Mouse (Mus musculus) stomach, postnatal 0 days (tissue): ENCODE data around the gene Ttll9. TPM values are rescaled to one million over a fixed set of nuclear protein-coding genes. Genes with fewer than 3 reads are reported as not detected.

ENCODE experiments used
- ATAC-seq: fragments of 200-750 bp; cut with Nextera tagmentation; 2 replicates; pipeline ENCODE4 v1.8.0; 2017; ENCODE audit not compliant: low FRiP score, low TSS enrichment
- DNase-seq: peaks from one replicate; pipeline ENCODE4 v3.0.0-alpha.2; 2016; ENCODE audit warnings: low spot score
- H3K27ac ChIP-seq: fragments of 300-500 bp; sonication (generic); replicated peaks from 2 replicates; pipeline ENCODE4 v1.5.1; 2014; ENCODE audit warnings: mild to moderate bottlenecking, control low read depth
- H3K27me3 ChIP-seq: fragments of 300-500 bp; sonication (generic); 2 replicates; pipeline ENCODE4 v1.6.1; 2014; ENCODE audit warnings: low read length; ENCODE audit not compliant: control insufficient read depth, insufficient read depth
- H3K36me3 ChIP-seq: fragments of 300-500 bp; sonication (generic); 2 replicates; pipeline ENCODE4 v1.6.1; 2014; ENCODE audit warnings: low read length, mixed read lengths; ENCODE audit not compliant: control insufficient read depth, insufficient read depth
- H3K4me1 ChIP-seq: fragments of 300-500 bp; sonication (generic); replicated peaks from 2 replicates; pipeline ENCODE4 v1.6.1; 2014; ENCODE audit warnings: antibody characterized with exemption; ENCODE audit not compliant: control insufficient read depth, insufficient read depth
- H3K4me2 ChIP-seq: fragments of 300-500 bp; sonication (generic); replicated peaks from 2 replicates; pipeline ENCODE4 v1.6.1; 2014; ENCODE audit warnings: low read depth, mild to moderate bottlenecking, control low read depth, moderate library complexity
- H3K4me3 ChIP-seq: fragments of 300-500 bp; sonication (generic); 2 replicates; pipeline ENCODE4 v1.5.1; 2014; ENCODE audit warnings: low read depth, low read length, control low read depth
- H3K9ac ChIP-seq: fragments of 300-500 bp; sonication (generic); 2 replicates; pipeline ENCODE4 v1.6.1; 2014; ENCODE audit warnings: mild to moderate bottlenecking, low read length, control low read depth, mixed read lengths
- H3K9me3 ChIP-seq: fragments of 300-500 bp; sonication (generic); 2 replicates; pipeline ENCODE4 v1.6.1; 2016; ENCODE audit warnings: low read length; ENCODE audit not compliant: control insufficient read depth
- CTCF ChIP-seq: IDR thresholded peaks from 2 replicates; pipeline ENCODE4 v1.5.1; 2016; ENCODE audit warnings: antibody characterized with exemption, low read depth, mild to moderate bottlenecking, moderate library complexity
- EP300 ChIP-seq: optimal IDR thresholded peaks from 2 replicates; pipeline ENCODE3; 2016; ENCODE audit warnings: antibody characterized with exemption
- WGBS: fragments of 180-500 bp; shearing (Covaris S2); extraction: QIAGEN DNeasy Blood & Tissue Kit; methylation state at CpG from one replicate; pipeline ENCODE4 v1.1.7; 2014; 5-methylcytosine and 5-hydroxymethylcytosine counted together
- polyA plus RNA-seq: library from polyadenylated mRNA; unstranded; fragments of >200 nt; fragmentation: Nextera tagmentation; extraction: Ambion mirVana; gene quantifications from 2 replicates; pipeline ENCODE4 v1.2.1, GENCODE M21; 2015

Ttll9 gene
- polyA plus RNA-seq, 1 experiment from 2014 or later, result not detected

DNA sequence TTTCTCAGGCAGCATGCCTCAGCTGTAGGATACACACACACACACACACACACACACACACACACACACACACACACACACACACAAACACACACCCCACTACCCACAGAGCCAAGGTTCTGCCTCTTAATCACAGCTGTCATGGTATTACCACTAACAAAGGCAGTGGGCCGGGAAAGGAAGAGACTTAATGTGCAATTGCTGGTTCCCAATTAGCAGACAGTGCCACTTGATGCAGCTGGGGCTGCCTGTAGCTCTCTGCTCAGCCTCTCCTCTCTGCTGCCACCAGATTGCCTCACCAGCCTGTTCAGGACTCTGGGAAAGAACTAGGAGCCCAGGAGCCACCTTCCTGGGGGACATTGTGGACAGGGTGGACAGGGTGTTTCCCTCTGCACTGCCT is 23.3 kb downstream of the Ttll9 start:
- H3K4me2 ChIP-seq, result no peak overlapping the region
- no peak overlapping the region for H3K27ac ChIP-seq
- H3K27me3 ChIP-seq, result no peaks in the 10 kb centered on the region
- H3K36me3 ChIP-seq, result no peaks in the 10 kb centered on the region
- 20% methylated on average over 1 of the region's 1 CpGs for WGBS
- no peaks in the 10 kb centered on the region for H3K9me3 ChIP-seq
- no peaks in the 10 kb centered on the region for H3K4me1 ChIP-seq
- TF ChIP-seq CTCF (no peak), EP300 (no peak)
- no peak overlapping the region for H3K9ac ChIP-seq
- DNase-seq (no peak), ATAC-seq (no peak)
- no peak overlapping the region for H3K4me3 ChIP-seq

DNA sequence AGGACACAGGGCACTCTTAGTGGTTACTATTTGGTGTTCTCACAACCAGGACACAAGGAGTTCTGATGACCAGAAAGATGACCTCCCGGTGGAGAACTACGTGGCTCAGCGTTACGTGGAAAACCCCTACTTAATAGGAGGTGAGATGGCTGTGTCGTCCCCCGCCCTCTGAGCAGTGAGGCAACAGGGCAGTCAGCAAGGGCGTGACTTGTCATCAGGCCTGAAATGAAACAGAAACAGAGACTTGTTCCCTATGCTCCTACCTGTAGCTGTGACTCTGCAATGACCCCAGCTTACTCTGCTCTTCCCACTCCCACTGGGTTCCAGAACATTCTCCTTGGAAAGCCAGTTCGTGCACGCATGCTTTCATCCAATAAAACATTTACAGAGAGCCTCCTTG is 29.2 kb downstream of the Ttll9 start:
- no peak for ATAC-seq
- no peaks in the 10 kb centered on the region for H3K4me1 ChIP-seq

GRCm38 (mm10) chr2:152997046-152997445 is 34.8 kb downstream of the Ttll9 start:
- 58% methylated on average over 4 of the region's 4 CpGs for WGBS

More for the DNA sequence above, 29.2 kb downstream of the Ttll9 start:
- Histone ChIP-seq H3K36me3 (no peaks in the 10 kb centered on the region), H3K4me2 (no peak overlapping the region), H3K4me3 (no peak overlapping the region), H3K27ac (no peak overlapping the region), H3K27me3 (no peaks in the 10 kb centered on the region), H3K9ac (no peak overlapping the region), H3K9me3 (no peaks in the 10 kb centered on the region)
- DNase-seq, result no peak
- TF ChIP-seq CTCF (no peak), EP300 (no peak)
- WGBS, result 82% methylated on average over 9 of the region's 9 CpGs

DNA sequence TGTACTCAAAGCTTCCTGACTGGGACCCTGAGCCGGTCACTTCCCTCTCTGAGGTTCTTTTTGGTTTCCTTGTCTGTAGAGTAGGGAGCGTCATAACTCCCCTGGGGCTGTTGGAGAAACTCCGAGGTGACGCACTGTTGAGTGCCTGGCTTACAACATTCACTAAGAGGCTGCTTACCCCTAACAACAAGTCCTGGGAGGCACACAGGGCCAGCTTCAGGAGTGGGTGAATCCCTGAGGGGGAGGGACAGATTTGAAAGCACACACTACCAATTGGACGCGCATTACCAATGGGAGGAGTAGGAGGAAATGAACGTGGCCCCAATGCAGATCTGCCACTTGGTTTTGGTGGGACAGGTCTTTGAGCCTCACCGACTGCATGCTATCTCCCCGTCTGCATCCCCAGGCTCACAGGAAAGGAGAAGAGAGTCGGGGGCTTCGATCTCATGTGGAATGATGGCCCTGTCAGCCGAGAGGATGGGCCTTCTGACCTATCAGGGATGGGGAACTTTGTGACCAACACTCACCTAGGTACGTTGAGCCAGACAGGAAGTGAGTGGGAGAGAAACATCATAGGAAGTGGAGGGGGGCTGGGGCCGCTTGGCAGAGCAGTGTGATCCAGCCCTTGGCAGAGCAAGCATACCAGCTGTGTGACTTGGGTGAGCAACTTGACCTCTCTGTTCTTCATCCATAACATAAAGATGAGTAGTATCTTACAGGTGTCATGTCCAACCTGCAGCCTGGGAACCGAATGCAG is 40.4 kb downstream of the Ttll9 start:
- no peaks in the 10 kb centered on the region for H3K27me3 ChIP-seq
- WGBS, result 77% methylated on average over 15 of the region's 15 CpGs
- TF ChIP-seq EP300, result no peak
- TF ChIP-seq CTCF, result no peak
- H3K4me2 ChIP-seq, result no peak overlapping the region
- no peak overlapping the region for H3K9ac ChIP-seq
- H3K27ac ChIP-seq, result no peak overlapping the region
- no peaks in the 10 kb centered on the region for H3K9me3 ChIP-seq
- DNase-seq, result no peak
- ATAC-seq, result no peak
- 0 out of 2 replicates have a peak, but pooled peaks cover 2% of the 10 kb centered on the region for H3K36me3 ChIP-seq
- H3K4me1 ChIP-seq, result no peaks in the 10 kb centered on the region
- no peak overlapping the region for H3K4me3 ChIP-seq

More at GRCm38 (mm10) chr2:152997046-152997445, 34.8 kb downstream of the Ttll9 start:
- no peak overlapping the region for H3K9ac ChIP-seq
- no peaks in the 10 kb centered on the region for H3K27me3 ChIP-seq
- H3K4me2 ChIP-seq, result no peak overlapping the region
- H3K9me3 ChIP-seq, result no peaks in the 10 kb centered on the region
- no peak overlapping the region for H3K4me3 ChIP-seq
- ATAC-seq (no peak), DNase-seq (no peak)
- no peak for TF ChIP-seq CTCF
- TF ChIP-seq EP300, result no peak
- H3K27ac ChIP-seq, result no peak overlapping the region
- H3K4me1 ChIP-seq, result no peaks in the 10 kb centered on the region
- no peaks in the 10 kb centered on the region for H3K36me3 ChIP-seq

- H3K4me2 ChIP-seq, result no peak overlapping the region
- peaks cover 7% of the 10 kb centered on the region; the same call in 1 of the 2 replicates for H3K36me3 ChIP-seq
- H3K27ac ChIP-seq, result no peak overlapping the region
- H3K4me3 ChIP-seq, result no peak overlapping the region
- ATAC-seq (no peak), DNase-seq (no peak)
- no peaks in the 10 kb centered on the region for H3K9me3 ChIP-seq
- H3K4me1 ChIP-seq, result no peaks in the 10 kb centered on the region
- no peak overlapping the region for H3K9ac ChIP-seq
- WGBS, result 72% methylated on average over 13 of the region's 13 CpGs
- no peaks in the 10 kb centered on the region for H3K27me3 ChIP-seq
- no peak for TF ChIP-seq CTCF
- no peak for TF ChIP-seq EP300
Measured at GRCm38 (mm10) chr2:153003681-153004338, 41.5 kb downstream of the Ttll9 start.

DNA sequence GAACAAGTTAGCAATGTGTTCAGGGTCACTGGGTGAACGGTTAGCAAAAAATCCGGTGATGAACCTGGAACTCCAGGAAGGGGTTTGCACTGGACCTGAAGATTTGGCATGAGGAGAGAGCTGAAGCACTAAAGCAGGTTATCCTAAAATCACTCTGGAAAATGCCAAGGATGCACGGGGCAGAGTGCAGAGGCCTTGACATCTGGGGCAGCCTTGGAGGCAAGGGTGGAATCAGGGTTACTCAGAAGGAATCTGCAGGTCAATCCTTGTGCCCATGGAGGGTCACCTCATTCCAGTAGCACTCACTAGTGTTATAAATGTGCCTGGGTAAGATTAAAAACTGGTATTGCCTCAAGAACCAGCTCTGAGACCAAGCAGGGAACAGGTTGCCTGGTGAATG is 43.7 kb downstream of the Ttll9 start:
- no peak for ATAC-seq
- Histone ChIP-seq H3K27ac (no peak overlapping the region), H3K27me3 (no peaks in the 10 kb centered on the region), H3K4me3 (no peak overlapping the region), H3K4me1 (no peaks in the 10 kb centered on the region), H3K36me3 (peaks cover 22% of the 10 kb centered on the region; the same call in 1 of the 2 replicates), H3K9me3 (no peaks in the 10 kb centered on the region), H3K4me2 (no peak overlapping the region), H3K9ac (no peak overlapping the region)
- WGBS, result 89% methylated on average over 3 of the region's 3 CpGs
- DNase-seq, result no peak
- TF ChIP-seq CTCF (no peak), EP300 (no peak)
